Mouse (Mus musculus) gonadal fat pad, adult 2 months (tissue): ENCODE results near the gene Rnf43. TPM values are rescaled to one million over a fixed set of nuclear protein-coding genes. Genes with fewer than 3 reads are reported as not detected.

ENCODE experiments used
- DNase-seq: peaks from one replicate; pipeline ENCODE4 v3.0.0-alpha.2; 2012; ENCODE audit warnings: low read depth
- polyA plus RNA-seq: library from polyadenylated mRNA; depleted of rRNA; stranded (reverse); fragments of >200 nt; gene quantifications from 2 replicates; pipeline ENCODE4 v1.2.3, GENCODE M21; 2012; rRNA removed

The Rnf43 gene
- 15.9 and 25.5 TPM in 2 replicates for polyA plus RNA-seq

DNA sequence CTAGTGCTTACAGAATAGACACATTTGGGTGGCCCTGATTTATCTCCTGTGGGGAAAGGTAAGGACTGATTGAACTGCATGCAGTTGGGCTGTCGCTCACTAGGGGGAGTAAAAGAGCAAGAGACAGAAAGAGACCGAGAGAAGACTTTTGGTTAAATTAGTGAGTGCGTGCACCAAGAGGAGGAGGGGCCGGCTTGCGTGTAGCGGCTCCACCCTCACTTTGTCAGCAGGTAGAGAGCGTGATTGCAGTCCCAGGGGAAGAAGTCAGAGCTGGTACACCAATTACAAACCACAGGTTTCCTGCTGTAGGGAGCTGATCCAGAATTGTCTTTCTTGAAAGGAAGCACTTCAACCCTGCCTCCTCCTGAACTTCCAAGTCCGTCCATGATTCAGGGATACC is at the start of gene Rnf43:
Gene Rnf43 (plus strand): TSS at position 316 of the 400 bp plus-strand sequence.
- no peak for DNase-seq

DNA sequence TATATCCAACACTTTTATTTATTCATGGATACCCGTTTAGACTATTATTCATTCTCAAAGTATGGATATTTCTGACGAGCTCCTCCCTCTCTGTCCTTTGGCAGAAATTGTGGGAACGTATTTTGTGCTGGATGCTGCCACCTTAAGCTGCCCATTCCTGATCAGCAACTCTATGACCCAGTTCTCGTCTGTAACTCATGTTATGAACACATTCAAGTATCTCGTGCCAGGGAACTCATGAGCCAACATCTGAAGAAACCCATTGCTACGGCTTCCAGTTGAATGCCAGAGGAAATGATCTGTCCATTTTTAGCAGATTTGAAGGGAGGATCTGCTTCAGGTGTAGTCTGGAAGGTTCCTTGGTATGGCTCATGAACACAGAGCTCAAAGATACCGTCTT is 48.5 kb upstream of the Rnf43 start:
- peak; percentile 83 for DNase-seq

DNA sequence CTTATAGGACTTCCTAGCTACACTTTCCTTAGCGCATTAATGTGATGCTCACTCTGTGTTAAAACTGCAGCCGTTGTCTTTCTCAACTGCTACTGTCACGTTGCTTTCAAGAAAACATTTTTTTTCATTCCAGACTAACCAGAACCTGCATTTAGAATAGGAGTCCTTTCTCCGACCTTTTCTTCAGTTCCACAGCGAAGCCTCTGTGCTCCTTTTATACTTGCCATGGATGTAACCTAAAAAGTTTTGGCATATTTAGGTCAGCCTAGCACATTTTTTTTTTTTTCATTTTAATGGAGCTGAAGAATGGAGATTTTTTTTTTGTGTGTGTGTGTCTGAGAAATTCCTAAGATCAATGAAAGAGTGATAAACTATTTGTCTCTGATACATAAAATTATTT is 47.0 kb upstream of the Rnf43 start:
- DNase-seq = no peak

DNA sequence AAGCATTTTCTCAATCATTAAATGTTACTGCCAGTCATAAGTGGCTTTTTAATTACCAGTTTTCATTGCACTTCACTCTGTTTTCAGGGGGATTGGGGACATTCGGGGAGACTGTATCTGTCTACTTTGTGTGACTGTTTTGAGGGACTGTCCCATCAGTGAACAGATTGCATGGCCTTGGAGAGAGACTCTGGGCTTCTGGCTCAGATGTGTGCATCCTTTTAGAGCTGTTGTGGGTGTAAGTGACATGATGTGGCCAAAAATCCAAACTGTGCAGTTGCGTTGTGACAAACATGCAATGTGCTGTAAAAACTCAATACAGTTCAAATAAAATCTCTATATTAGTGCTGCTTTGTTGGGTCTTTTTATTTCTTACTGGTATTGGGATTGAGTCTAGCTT is 46.6 kb upstream of the Rnf43 start:
- DNase-seq = no peak

GRCm38 (mm10) chr11:87616790-87617474 is 45.6 kb upstream of the Rnf43 start, which contains the start of gene Hsf5:
TSS of gene Hsf5 (plus strand) at chr11:87617164.
- no peak for DNase-seq

DNA sequence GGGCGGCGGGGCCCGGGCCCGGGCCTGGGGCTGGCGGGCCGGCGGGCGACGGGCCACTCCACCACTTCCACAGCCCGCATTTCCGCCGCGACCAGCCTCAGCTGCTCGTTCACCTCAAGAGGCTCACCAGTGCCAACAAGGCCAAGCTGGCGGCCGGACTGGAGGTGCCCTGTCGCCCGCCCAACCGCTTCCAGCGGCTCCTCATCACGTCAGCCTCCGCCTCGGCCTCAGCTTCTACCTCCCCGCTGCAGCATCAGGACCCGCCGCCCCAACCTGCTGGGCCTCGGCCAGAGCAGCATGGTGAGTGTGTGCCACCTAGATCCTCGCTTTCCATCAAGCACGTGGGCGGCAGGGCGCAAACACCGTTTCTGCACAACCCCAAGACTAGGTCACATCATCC is 44.9 kb upstream of the Rnf43 start:
- DNase-seq = no peak

DNA sequence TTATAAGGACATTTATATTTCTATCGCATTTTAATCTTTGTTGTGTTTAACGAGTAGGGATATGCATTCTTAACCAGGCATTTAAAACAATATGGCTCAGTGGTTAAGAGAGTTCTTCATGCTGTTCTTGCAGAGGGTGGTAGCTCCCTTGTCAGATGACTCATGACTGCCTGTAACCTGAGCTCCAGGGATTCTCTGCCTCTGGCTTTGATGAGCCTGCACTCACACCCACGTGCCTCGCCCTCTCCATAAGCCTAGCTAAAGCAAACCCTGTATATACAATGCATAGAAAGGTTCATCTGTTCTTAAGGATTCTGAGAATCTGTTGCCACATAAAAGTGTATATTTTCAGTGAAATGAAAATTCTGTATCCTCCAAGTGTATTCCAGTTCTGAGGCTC is 39.4 kb upstream of the Rnf43 start:
- no peak for DNase-seq

GRCm38 (mm10) chr11:87629859-87630258 is 32.7 kb upstream of the Rnf43 start:
- DNase-seq = no peak

- DNase-seq = no peak
Observed at GRCm38 (mm10) chr11:87638793-87639192, 23.7 kb upstream of the Rnf43 start.

DNA sequence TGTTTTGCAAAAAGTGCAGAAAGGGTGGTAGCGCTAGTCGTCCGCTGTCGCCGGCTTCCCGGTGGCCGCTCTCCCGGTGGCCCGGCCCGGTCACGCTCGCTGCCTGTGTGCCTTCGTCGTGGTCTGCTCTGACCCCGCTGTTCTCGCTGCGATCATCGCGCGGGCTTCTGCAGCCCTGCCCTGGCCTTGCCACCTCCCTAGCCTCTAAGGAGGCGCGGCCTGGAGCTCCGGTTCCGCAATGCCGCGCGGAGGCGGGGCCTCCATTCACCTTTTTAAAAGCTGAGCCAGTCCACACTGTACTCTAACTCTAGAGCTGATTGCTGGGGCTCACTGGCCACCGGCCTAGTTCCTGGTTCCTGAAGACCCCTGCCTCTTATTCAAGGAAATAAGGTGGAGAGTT is 23.3 kb upstream of the Rnf43 start:
- no peak for DNase-seq

GRCm38 (mm10) chr11:87642865-87643264 is 19.7 kb upstream of the Rnf43 start:
- DNase-seq = no peak

DNA sequence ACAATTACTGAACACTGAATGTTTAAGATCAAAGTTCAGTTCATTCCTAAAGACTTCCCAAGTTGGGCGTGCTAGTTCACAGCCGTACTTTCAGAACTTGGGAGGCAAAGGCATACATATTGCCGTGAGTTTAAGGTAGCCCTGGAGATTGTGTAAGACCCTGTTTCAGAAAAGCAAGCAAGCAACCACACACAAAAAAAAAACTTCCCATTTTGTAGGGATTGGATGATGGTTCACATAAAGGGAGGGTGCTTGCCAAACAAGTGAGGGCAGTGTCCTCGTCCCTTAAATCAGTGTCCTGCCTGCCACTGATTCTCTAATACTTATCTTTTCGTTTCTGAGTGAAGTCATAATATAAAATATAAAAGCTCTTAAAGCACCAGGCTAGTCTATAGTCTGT is 7.8 kb upstream of the Rnf43 start:
- no peak for DNase-seq

- no peak for DNase-seq
Observed at GRCm38 (mm10) chr11:87659216-87659615, 3.3 kb upstream of the Rnf43 start.

DNA sequence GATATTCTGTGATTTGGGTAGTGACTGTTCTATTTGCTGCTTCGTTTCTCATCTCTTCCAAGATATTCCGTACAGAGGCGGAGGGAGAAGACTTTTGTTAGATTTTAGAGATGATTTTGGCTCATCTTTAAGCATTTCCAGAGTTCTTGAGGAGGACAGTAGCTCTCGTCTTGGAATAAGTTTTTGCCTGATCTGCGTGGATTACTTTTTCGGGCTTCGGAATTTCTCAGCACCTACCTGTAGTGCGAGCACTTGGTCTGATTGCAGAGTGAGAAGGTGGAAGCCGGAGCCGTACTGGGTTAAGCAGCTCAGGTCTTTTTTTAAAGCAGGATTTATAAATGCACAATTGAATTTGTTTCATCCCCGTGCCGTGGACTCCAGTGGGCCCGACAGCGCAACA is 300 bp downstream of the Rnf43 start:
- DNase-seq = no peak

- DNase-seq = no peak
Observed at GRCm38 (mm10) chr11:87663948-87664347, 1.4 kb downstream of the Rnf43 start.

DNA sequence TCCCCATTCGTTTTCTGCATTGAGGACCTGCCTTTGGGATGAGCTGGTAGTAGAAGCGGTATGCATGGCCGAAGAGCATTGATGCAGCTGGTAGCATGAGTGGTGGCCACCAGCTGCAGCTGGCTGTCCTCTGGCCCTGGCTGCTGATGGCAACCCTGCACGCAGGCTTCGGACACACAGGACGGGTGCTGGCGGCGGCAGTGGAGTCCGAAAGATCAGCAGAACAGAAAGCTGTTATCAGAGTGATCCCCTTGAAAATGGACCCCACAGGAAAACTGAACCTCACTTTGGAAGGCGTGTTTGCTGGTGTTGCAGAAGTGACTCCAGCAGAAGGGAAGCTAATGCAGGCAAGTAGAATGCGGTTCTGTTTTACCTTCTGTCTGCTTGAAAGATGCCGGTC is 2.0 kb downstream of the Rnf43 start:
- DNase-seq = no peak

DNA sequence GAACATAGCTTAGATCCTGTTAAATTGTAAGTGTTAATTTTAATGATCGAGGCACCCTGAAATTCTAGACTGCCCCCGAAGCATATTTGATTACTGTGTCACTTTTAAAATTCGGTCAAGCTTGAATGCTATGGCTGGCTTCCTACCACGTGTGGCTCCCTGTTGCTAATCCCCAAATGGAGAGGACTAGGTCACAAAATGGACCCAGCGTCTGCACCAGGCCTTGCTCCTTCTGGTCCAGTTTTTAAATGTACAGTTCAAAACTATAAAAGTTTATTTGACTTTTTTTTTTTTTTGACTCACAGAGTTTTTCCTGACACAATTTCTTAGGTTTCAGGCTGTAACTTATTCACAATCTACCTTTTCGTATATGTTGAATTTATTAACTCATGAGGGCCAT is 2.7 kb downstream of the Rnf43 start:
- DNase-seq = no peak

DNA sequence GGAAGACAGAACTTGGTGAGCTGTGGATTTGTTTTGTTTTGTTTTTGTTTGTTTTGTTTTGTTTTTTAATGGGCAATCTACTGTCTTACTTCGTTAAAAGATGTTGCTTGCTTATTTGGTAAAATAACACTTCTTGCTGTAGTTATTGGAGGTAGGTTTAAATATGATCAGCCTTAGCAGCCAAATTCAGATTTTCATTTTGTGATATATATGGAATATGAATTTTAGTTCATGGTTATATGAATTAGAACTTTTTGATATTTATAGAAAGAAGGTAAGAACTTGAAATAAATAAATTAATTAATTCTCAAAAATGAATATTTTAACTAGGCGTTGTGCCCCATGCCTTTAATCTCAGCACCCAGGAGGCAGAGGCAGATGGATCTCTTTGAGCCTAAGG is 3.1 kb downstream of the Rnf43 start:
- DNase-seq = no peak

DNA sequence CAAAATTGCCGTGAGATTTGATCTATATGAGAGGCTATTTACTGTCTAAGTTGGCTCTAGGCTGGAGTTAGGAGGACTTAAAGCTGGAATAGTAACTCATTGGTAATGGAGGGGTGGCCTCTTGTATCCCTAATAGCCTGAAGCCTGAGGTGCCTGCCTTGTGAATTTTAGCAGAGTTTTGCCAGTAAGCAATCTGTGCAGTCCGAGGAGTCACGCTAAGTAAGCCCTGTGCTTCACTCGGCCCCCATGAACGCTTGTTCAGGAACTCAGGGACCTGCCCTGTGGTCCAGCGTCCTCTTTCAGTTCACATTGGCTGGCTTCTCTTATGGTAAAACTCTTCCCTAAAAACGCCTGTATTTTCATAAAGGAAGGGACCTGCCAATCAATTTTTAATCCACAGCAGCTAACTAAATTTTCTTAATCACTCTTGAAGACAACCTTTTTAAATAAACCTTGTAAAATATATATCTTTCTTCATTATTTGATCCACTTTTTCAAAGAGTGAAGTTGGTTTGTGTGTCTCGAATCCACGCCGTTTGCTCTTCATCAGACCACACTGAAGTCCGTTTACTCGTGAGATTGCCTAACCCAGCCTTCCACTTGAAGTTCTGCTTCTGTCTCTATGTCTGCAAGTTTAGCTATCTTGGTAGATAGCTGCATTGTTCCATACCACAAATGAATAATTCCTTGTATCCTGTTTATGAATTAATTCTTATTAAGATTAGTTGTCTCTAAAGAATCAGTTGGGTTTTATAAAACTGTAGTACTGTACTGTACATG is 3.9 kb downstream of the Rnf43 start:
- DNase-seq = no peak

- DNase-seq = no peak
Observed at GRCm38 (mm10) chr11:87667107-87668090, 4.9 kb downstream of the Rnf43 start.

DNA sequence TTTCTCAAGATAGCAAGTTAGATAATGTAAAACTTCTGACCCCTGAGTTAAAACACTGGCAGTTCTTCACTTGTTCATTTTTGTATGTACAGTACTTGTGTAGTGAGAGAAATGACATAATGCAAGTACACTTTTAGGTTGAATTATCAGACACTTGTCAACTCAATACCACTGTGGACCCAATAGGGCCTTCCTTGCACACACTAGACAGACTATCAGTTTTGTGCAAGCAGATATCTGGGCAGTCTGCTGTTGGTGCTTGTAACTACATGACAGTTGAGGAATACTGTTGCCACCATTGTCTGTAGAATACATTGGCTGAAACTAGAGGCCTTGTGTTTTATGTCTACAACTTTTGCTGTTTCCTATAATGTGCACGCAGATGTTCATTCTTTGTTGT is 10.8 kb downstream of the Rnf43 start:
- DNase-seq = no peak

DNA sequence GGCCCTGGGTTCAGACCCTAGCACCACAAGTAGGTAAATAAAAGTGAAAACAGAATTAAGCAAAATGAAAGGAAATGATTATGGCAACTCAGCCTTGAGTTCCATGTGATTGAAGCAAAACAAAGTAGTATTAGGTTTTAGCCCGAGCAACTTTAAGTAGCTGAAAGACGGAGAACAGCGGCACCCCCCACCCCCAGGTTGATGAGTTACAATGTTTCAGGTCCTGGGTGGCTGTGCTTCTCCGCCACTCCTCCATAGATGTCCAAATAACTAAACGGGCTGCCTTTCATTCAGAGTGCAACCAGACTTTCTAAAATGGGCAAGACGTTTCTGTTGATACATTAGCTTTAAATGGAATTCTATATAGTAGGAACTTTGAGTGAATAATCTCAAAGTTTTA is 13.1 kb downstream of the Rnf43 start:
- no peak for DNase-seq
